Mouse (Mus musculus): ENCODE measurements around the gene Bmpr1a.

- no peak for TF ChIP-seq CTCF (IDR thresholded peaks at IDR 0.05; ENCODE audit: low read depth, low read length)
- no peak for TF ChIP-seq EP300 (IDR thresholded peaks at IDR 0.05; ENCODE audit: insufficient read depth, low read depth, low read length)
- TF ChIP-seq POLR2A (IDR thresholded peaks at IDR 0.05; ENCODE audit: insufficient read depth, low read length): no peak
Observed at GRCm38 (mm10) chr14:34372646-34373045, 130.5 kb downstream of the Bmpr1a start.

Data from ES-Bruce4 (cell line).